Comparison of ENCODE assay signal across 9 mouse cellular contexts in the genomic region with DNA sequence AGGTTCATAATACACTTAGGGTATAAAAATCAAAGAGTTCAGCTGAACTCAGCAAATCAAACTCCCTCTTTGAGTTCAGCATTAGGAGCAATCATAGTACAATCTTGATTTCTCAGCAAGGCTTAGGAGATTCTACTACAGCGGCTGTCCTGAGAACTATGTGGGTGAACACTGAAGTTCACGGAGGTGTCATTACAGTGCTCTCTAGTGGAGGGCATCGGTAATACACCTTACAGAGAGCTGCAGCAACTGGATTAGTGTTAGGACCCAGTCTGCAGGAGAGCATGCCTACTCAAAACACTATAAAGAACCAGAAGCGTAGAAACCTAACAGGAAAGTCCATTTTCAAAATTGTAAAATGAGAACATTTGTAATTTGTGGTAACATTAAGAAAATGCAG. TPM values are rescaled to one million over a fixed set of nuclear protein-coding genes. Genes with fewer than 3 reads are reported as not detected.
DNase-seq lines count a peak whose midpoint lies in the region; ATAC-seq and TF ChIP-seq lines count a peak whose summit lies in the region.
"Had no signal": no experiment of that assay in that cellular context is flagged by ENCODE, and none has a peak within 500 bp of the region (broad histone marks: within the 10 kb centered on the region; RNA-seq: fewer than 3 reads in every experiment).

No protein-coding gene starts in this region.

- peak; percentile 95 for ATAC-seq in granulocyte monocyte progenitor cell, adult 5-6 weeks (replicated peaks; ENCODE audit: poor library complexity, severe bottlenecking)
- peak; percentile 41; the same call in 1 of the 2 replicates for ATAC-seq in liver, embryonic 16.5 days (ENCODE audit: low read depth)

- no peaks in the 10 kb centered on the region for H3K27me3 ChIP-seq in liver, embryonic 16.5 days (ENCODE audit: control insufficient read depth, insufficient read depth, low read depth, low read length)
- H3K27me3 ChIP-seq: heart, embryonic 13.5 days had no signal

- H3K9me3 ChIP-seq in liver, embryonic 16.5 days (replicated peaks; ENCODE audit: control insufficient read depth, low read length): no peaks in the 10 kb centered on the region
- H3K9me3 ChIP-seq: heart, embryonic 13.5 days had no signal

- 19% methylated on average over 4 of the region's 4 CpGs for WGBS in liver, embryonic 16.5 days (ENCODE audit: insufficient replicate concordance)

- no peak for DNase-seq in left cerebral cortex, adult 2 months (ENCODE audit: extremely low spot score in 1 of 2, low spot score in 2 of 2)
- DNase-seq in left cerebral cortex, adult 8-10 months (ENCODE audit: low spot score in 2 of 2): no peak
- DNase-seq in MEL-GATA-1-ER (ENCODE audit: extremely low read depth, low read depth): peak; percentile 53
- peak; percentile 43 for DNase-seq in c-Kit-positive CD71-positive TER-119-negative erythroid progenitor cells, embryonic 14.5 days (ENCODE audit: low read depth)
- peak; percentile 52 to 75 for DNase-seq in spleen, postnatal 10 days (ENCODE audit: low spot score in 2 of 2)
- no peak for DNase-seq in gastrocnemius, adult 8-10 months (ENCODE audit: low spot score in 2 of 2)

- no peak overlapping the region for H3K4me3 ChIP-seq in left cerebral cortex, adult 2 months
- H3K4me3 ChIP-seq in liver, embryonic 16.5 days (ENCODE audit: low read depth, low read length): no peak overlapping the region
- H3K4me3 ChIP-seq: heart, embryonic 13.5 days had no signal

- H3K4me1 ChIP-seq in liver, embryonic 16.5 days (ENCODE audit: control insufficient read depth, low read depth, low read length): no peaks in the 10 kb centered on the region

- TF ChIP-seq CTCF in left cerebral cortex, adult 2 months (IDR thresholded peaks at IDR 0.05): peak; percentile 66

- H3K4me2 ChIP-seq in liver, embryonic 16.5 days (ENCODE audit: low read depth, low read length): no peak overlapping the region
- H3K4me2 ChIP-seq: heart, embryonic 13.5 days had no signal

- intact Hi-C loops in left cerebral cortex, adult 2 months (cut with DNase I): no loop called here

- no peaks in the 10 kb centered on the region for H3K36me3 ChIP-seq in liver, embryonic 16.5 days (ENCODE audit: control insufficient read depth, insufficient read depth)
- H3K36me3 ChIP-seq: heart, embryonic 13.5 days had no signal

- no peak overlapping the region for H3K27ac ChIP-seq in left cerebral cortex, adult 2 months
- H3K27ac ChIP-seq in liver, embryonic 16.5 days (ENCODE audit: low read length): no peak overlapping the region
- H3K27ac ChIP-seq: heart, embryonic 13.5 days had no signal

- H3K9ac ChIP-seq in liver, embryonic 16.5 days (ENCODE audit: low read depth, low read length): no peak overlapping the region
- H3K9ac ChIP-seq: heart, embryonic 13.5 days had no signal

RNA-seq across cellular contexts. Expression of a gene that starts 19.0 kb away (rescaled TPM):
- total RNA-seq in left cerebral cortex, adult 2 months (2021): not detected
- total RNA-seq in left cerebral cortex, adult 8-10 months (2022): under 1 TPM in 3 of 4 experiments, not detected in 1; 0.16 to 0.30 (median 0.25) TPM
- total RNA-seq in granulocyte monocyte progenitor cell, adult 5-6 weeks (2014; fragmentation: Nextera tagmentation): not detected in 2 replicates
- not detected in 2 replicates for total RNA-seq in granulocyte monocyte progenitor cell, adult 5-6 weeks (2017)
- polyA plus RNA-seq in liver, embryonic 16.5 days (2015; fragmentation: Nextera tagmentation; extraction: Ambion mirVana): 0.06 and 0.14 TPM in 2 replicates
- total RNA-seq in gastrocnemius, adult 8-10 months (2022): not detected

RNA-seq across cellular contexts. Expression of a gene that starts 28.9 kb away (rescaled TPM):
- total RNA-seq in left cerebral cortex, adult 2 months (2021): 100 to 1,000 TPM; 107 to 111 TPM
- total RNA-seq in left cerebral cortex, adult 8-10 months (2022): 100 to 1,000 TPM; 104 to 115 (median 109) TPM
- total RNA-seq in granulocyte monocyte progenitor cell, adult 5-6 weeks (2014; fragmentation: Nextera tagmentation): 61.7 and 65.1 TPM in 2 replicates
- total RNA-seq in granulocyte monocyte progenitor cell, adult 5-6 weeks (2017): 68.3 and 87.5 TPM in 2 replicates
- 156 and 159 TPM in 2 replicates for polyA plus RNA-seq in liver, embryonic 16.5 days (2015; fragmentation: Nextera tagmentation; extraction: Ambion mirVana)
- 10 to 100 TPM; 31.2 to 34.2 (median 32.8) TPM for total RNA-seq in gastrocnemius, adult 8-10 months (2022)

Comparison
In these comparisons a context has a peak if more than half of its experiments do, and no peak if none do; other contexts are left out.
1. DNase-seq: peak in MEL-GATA-1-ER (single experiment), c-Kit-positive CD71-positive TER-119-negative erythroid progenitor cells, embryonic 14.5 days (single experiment) and spleen, postnatal 10 days (2 of 2); none in left cerebral cortex, adult 2 months (0 of 2), left cerebral cortex, adult 8-10 months (0 of 2) and gastrocnemius, adult 8-10 months (0 of 2).